Mouse (Mus musculus): ENCODE measurements at regions not wholly inside any gene's neighbourhood (a gene's known extent, or its start where the extent isn't known, plus 50 kb on each side); places are given as distances from the start of the nearest gene placed in this dataset.

GRCm38 (mm10) chr3:21833111-21833510 lies 243.3 kb upstream of the Tbl1xr1 start:
- no peak overlapping the region for H3K9ac ChIP-seq (ENCODE audit: low read depth, low read length)
- 96% methylated on average over 12 of the region's 12 CpGs for WGBS
- H3K27ac ChIP-seq (ENCODE audit: low read length): no peak overlapping the region
- no peaks in the 10 kb centered on the region for H3K4me1 ChIP-seq (ENCODE audit: control insufficient read depth, insufficient read depth, low read length)
- H3K27me3 ChIP-seq (ENCODE audit: control insufficient read depth, insufficient read depth, low read depth, low read length): no peaks in the 10 kb centered on the region
- no peaks in the 10 kb centered on the region for H3K9me3 ChIP-seq (replicated peaks; ENCODE audit: control insufficient read depth, low read length, poor library complexity, severe bottlenecking)
- no peaks in the 10 kb centered on the region for H3K36me3 ChIP-seq (ENCODE audit: control insufficient read depth, insufficient read depth, low read length)
- ATAC-seq: no peak
- H3K4me2 ChIP-seq (ENCODE audit: low read length): no peak overlapping the region
- H3K4me3 ChIP-seq (ENCODE audit: low read depth, low read length): no peak overlapping the region

- no peaks in the 10 kb centered on the region for H3K36me3 ChIP-seq (ENCODE audit: control insufficient read depth, insufficient read depth, low read length)
- H3K4me2 ChIP-seq (ENCODE audit: low read length): no peak overlapping the region
- H3K9ac ChIP-seq (ENCODE audit: low read depth, low read length): no peak overlapping the region
- no peaks in the 10 kb centered on the region for H3K27me3 ChIP-seq (ENCODE audit: control insufficient read depth, insufficient read depth, low read depth, low read length)
- ATAC-seq: no peak
- WGBS: 70% methylated on average over 1 of the region's 1 CpGs
- H3K27ac ChIP-seq (ENCODE audit: low read length): no peak overlapping the region
- H3K4me3 ChIP-seq (ENCODE audit: low read depth, low read length): no peak overlapping the region
- H3K4me1 ChIP-seq (ENCODE audit: control insufficient read depth, insufficient read depth, low read length): no peaks in the 10 kb centered on the region
- no peaks in the 10 kb centered on the region for H3K9me3 ChIP-seq (replicated peaks; ENCODE audit: control insufficient read depth, low read length, poor library complexity, severe bottlenecking)
These were observed 240.9 kb upstream of the Tbl1xr1 start for GRCm38 (mm10) chr3:21835526-21835925.

GRCm38 (mm10) chr3:21837297-21837946 lies 239.0 kb upstream of the Tbl1xr1 start:
- Histone ChIP-seq H3K4me2 (ENCODE audit: low read length) (no peak overlapping the region), H3K4me3 (ENCODE audit: low read depth, low read length) (no peak overlapping the region), H3K9ac (ENCODE audit: low read depth, low read length) (no peak overlapping the region), H3K4me1 (ENCODE audit: control insufficient read depth, insufficient read depth, low read length) (no peaks in the 10 kb centered on the region), H3K9me3 (replicated peaks; ENCODE audit: control insufficient read depth, low read length, poor library complexity, severe bottlenecking) (no peaks in the 10 kb centered on the region), H3K27ac (ENCODE audit: low read length) (no peak overlapping the region), H3K27me3 (ENCODE audit: control insufficient read depth, insufficient read depth, low read depth, low read length) (no peaks in the 10 kb centered on the region), H3K36me3 (ENCODE audit: control insufficient read depth, insufficient read depth, low read length) (no peaks in the 10 kb centered on the region)
- ATAC-seq: no peak
- WGBS: 79% methylated on average over 4 of the region's 4 CpGs

GRCm38 (mm10) chr3:21840751-21841488 lies 235.5 kb upstream of the Tbl1xr1 start:
- no peak overlapping the region for H3K27ac ChIP-seq (ENCODE audit: low read length)
- ATAC-seq: no peak
- H3K9ac ChIP-seq (ENCODE audit: low read depth, low read length): no peak overlapping the region
- 0 out of 2 replicates have a peak, but pooled peaks cover 4% of the 10 kb centered on the region for H3K4me1 ChIP-seq (ENCODE audit: control insufficient read depth, insufficient read depth, low read length)
- H3K36me3 ChIP-seq (ENCODE audit: control insufficient read depth, insufficient read depth, low read length): no peaks in the 10 kb centered on the region
- H3K4me2 ChIP-seq (ENCODE audit: low read length): no peak overlapping the region
- H3K9me3 ChIP-seq (replicated peaks; ENCODE audit: control insufficient read depth, low read length, poor library complexity, severe bottlenecking): no peaks in the 10 kb centered on the region
- H3K27me3 ChIP-seq (ENCODE audit: control insufficient read depth, insufficient read depth, low read depth, low read length): no peaks in the 10 kb centered on the region
- WGBS: 28% methylated on average over 5 of the region's 5 CpGs
- no peak overlapping the region for H3K4me3 ChIP-seq (ENCODE audit: low read depth, low read length)

GRCm38 (mm10) chr3:21841506-21841905 lies 234.9 kb upstream of the Tbl1xr1 start:
- no peaks in the 10 kb centered on the region for H3K27me3 ChIP-seq (ENCODE audit: control insufficient read depth, insufficient read depth, low read depth, low read length)
- no peak overlapping the region for H3K4me3 ChIP-seq (ENCODE audit: low read depth, low read length)
- no peak overlapping the region for H3K4me2 ChIP-seq (ENCODE audit: low read length)
- H3K36me3 ChIP-seq (ENCODE audit: control insufficient read depth, insufficient read depth, low read length): no peaks in the 10 kb centered on the region
- no peaks in the 10 kb centered on the region for H3K9me3 ChIP-seq (replicated peaks; ENCODE audit: control insufficient read depth, low read length, poor library complexity, severe bottlenecking)
- 0 out of 2 replicates have a peak, but pooled peaks cover 4% of the 10 kb centered on the region for H3K4me1 ChIP-seq (ENCODE audit: control insufficient read depth, insufficient read depth, low read length)
- WGBS: 32% methylated on average over 1 of the region's 1 CpGs
- H3K27ac ChIP-seq (ENCODE audit: low read length): no peak overlapping the region
- ATAC-seq: no peak
- no peak overlapping the region for H3K9ac ChIP-seq (ENCODE audit: low read depth, low read length)

GRCm38 (mm10) chr3:21842545-21843291 lies 233.7 kb upstream of the Tbl1xr1 start:
- 59% methylated on average over 10 of the region's 10 CpGs for WGBS
- no peak for ATAC-seq

GRCm38 (mm10) chr3:21843292-21843852 lies 233.1 kb upstream of the Tbl1xr1 start:
- H3K27me3 ChIP-seq (ENCODE audit: control insufficient read depth, insufficient read depth, low read depth, low read length): no peaks in the 10 kb centered on the region
- WGBS: 58% methylated on average over 5 of the region's 5 CpGs
- no peaks in the 10 kb centered on the region for H3K36me3 ChIP-seq (ENCODE audit: control insufficient read depth, insufficient read depth, low read length)
- no peak overlapping the region for H3K9ac ChIP-seq (ENCODE audit: low read depth, low read length)
- H3K9me3 ChIP-seq (replicated peaks; ENCODE audit: control insufficient read depth, low read length, poor library complexity, severe bottlenecking): no peaks in the 10 kb centered on the region
- H3K4me1 ChIP-seq (ENCODE audit: control insufficient read depth, insufficient read depth, low read length): 0 out of 2 replicates have a peak, but pooled peaks cover 4% of the 10 kb centered on the region
- no peak for ATAC-seq
- H3K4me3 ChIP-seq (ENCODE audit: low read depth, low read length): no peak overlapping the region
- H3K27ac ChIP-seq (ENCODE audit: low read length): no peak overlapping the region
- H3K4me2 ChIP-seq (ENCODE audit: low read length): no peak overlapping the region

More at GRCm38 (mm10) chr3:21842545-21843291, 233.7 kb upstream of the Tbl1xr1 start:
- H3K4me3 ChIP-seq (ENCODE audit: low read depth, low read length): no peak overlapping the region
- 0 out of 2 replicates have a peak, but pooled peaks cover 4% of the 10 kb centered on the region for H3K4me1 ChIP-seq (ENCODE audit: control insufficient read depth, insufficient read depth, low read length)
- H3K27ac ChIP-seq (ENCODE audit: low read length): no peak overlapping the region
- H3K9ac ChIP-seq (ENCODE audit: low read depth, low read length): no peak overlapping the region
- no peaks in the 10 kb centered on the region for H3K27me3 ChIP-seq (ENCODE audit: control insufficient read depth, insufficient read depth, low read depth, low read length)
- H3K4me2 ChIP-seq (ENCODE audit: low read length): no peak overlapping the region
- no peaks in the 10 kb centered on the region for H3K9me3 ChIP-seq (replicated peaks; ENCODE audit: control insufficient read depth, low read length, poor library complexity, severe bottlenecking)
- no peaks in the 10 kb centered on the region for H3K36me3 ChIP-seq (ENCODE audit: control insufficient read depth, insufficient read depth, low read length)

- ATAC-seq: no peak
- Histone ChIP-seq H3K4me3 (ENCODE audit: low read depth, low read length) (no peak overlapping the region), H3K9me3 (replicated peaks; ENCODE audit: control insufficient read depth, low read length, poor library complexity, severe bottlenecking) (no peaks in the 10 kb centered on the region), H3K4me2 (ENCODE audit: low read length) (no peak overlapping the region), H3K36me3 (ENCODE audit: control insufficient read depth, insufficient read depth, low read length) (no peaks in the 10 kb centered on the region), H3K27me3 (ENCODE audit: control insufficient read depth, insufficient read depth, low read depth, low read length) (no peaks in the 10 kb centered on the region), H3K4me1 (ENCODE audit: control insufficient read depth, insufficient read depth, low read length) (no peaks in the 10 kb centered on the region), H3K9ac (ENCODE audit: low read depth, low read length) (no peak overlapping the region), H3K27ac (ENCODE audit: low read length) (no peak overlapping the region)
- WGBS: 89% methylated on average over 5 of the region's 5 CpGs
These were observed 226.6 kb upstream of the Tbl1xr1 start for GRCm38 (mm10) chr3:21849831-21850230.
